Mouse (Mus musculus) CD8-positive naive resting alpha-beta T cell, adult 57 days (primary cell): ENCODE results near the gene Jmjd7. TPM values are rescaled to one million over a fixed set of nuclear protein-coding genes. Genes with fewer than 3 reads are reported as not detected.

Source experiments
- total RNA-seq: library from RNA; stranded (reverse); gene quantifications from one replicate; pipeline ENCODE4 v1.2.4, GENCODE M21; 2023

Gene Jmjd7
- 11.0 TPM for total RNA-seq

GRCm38 (mm10) chr2:120026984-120027949, at the start of gene Jmjd7, which contains the start of gene Gm28042:
Gene Jmjd7, plus strand, starts transcription at chr2:120027483.
Gene Gm28042, plus strand, starts transcription at chr2:120027493.

GRCm38 (mm10) chr2:120032726-120033467, 5.6 kb downstream of the Jmjd7 start, which contains the start of gene Pla2g4b:
Gene Pla2g4b, plus strand, starts transcription at chr2:120033417.

Other genes starting within 250 kb of the Jmjd7 start
- 34.8 TPM for gene Rpap1, start 239.9 kb upstream of the Jmjd7 start, total RNA-seq
- gene Tyro3, start 229.8 kb upstream of the Jmjd7 start, total RNA-seq: 6.6 TPM
- gene Mga, start 130.3 kb upstream of the Jmjd7 start, total RNA-seq: 81.5 TPM
- gene Mapkbp1, start 54.8 kb upstream of the Jmjd7 start, total RNA-seq: 12.2 TPM
- gene Gm28042, start within 50 bp of the Jmjd7 start, total RNA-seq: 3.4 TPM
- gene Pla2g4b, start 5.9 kb downstream of the Jmjd7 start, total RNA-seq: 5.0 TPM
- 15.2 TPM for gene Ehd4, start 127.1 kb downstream of the Jmjd7 start, total RNA-seq
- not detected for gene Pla2g4e, start 217.9 kb downstream of the Jmjd7 start, total RNA-seq